Mouse (Mus musculus) thymus, adult 2 months (tissue): ENCODE data around the gene Stard3nl. TPM values are rescaled to one million over a fixed set of nuclear protein-coding genes. Genes with fewer than 3 reads are reported as not detected.

Source experiments
- DNase-seq: peaks from one replicate; pipeline ENCODE4 v3.0.0; 2021
- H3K27ac ChIP-seq: fragments of 200-500 bp; 2 replicates; pipeline ENCODE4 v1.5.1; 2012; ENCODE audit warnings: low read length, control low read depth; ENCODE audit not compliant: control insufficient read depth, insufficient read depth
- H3K27me3 ChIP-seq: fragments of 200-500 bp; 2 replicates; pipeline ENCODE4 v1.6.1; 2012; ENCODE audit warnings: mild to moderate bottlenecking, low read length, moderate library complexity, mixed read lengths; ENCODE audit not compliant: control insufficient read depth, insufficient read depth
- H3K36me3 ChIP-seq: fragments of 200-500 bp; 2 replicates; pipeline ENCODE4 v1.6.1; 2012; ENCODE audit warnings: mild to moderate bottlenecking, low read length, moderate library complexity; ENCODE audit not compliant: control insufficient read depth, insufficient read depth
- H3K4me1 ChIP-seq: fragments of 200-500 bp; replicated peaks from 2 replicates; pipeline ENCODE4 v1.6.1; 2012; ENCODE audit warnings: low read length; ENCODE audit not compliant: control insufficient read depth, insufficient read depth
- H3K4me3 ChIP-seq: fragments of 200-500 bp; 2 replicates; pipeline ENCODE4 v1.5.1; 2012; ENCODE audit warnings: mild to moderate bottlenecking, low read length, control low read depth, moderate library complexity; ENCODE audit not compliant: control insufficient read depth, insufficient read depth
- CTCF ChIP-seq: fragments of 200-500 bp; IDR thresholded peaks from 2 replicates; pipeline ENCODE4 v1.5.1; 2012; ENCODE audit warnings: mild to moderate bottlenecking, control low read depth, low read length, moderate library complexity, borderline replicate concordance; ENCODE audit not compliant: control insufficient read depth, poor library complexity, insufficient read depth; ENCODE audit errors: extremely low read depth
- POLR2A ChIP-seq: fragments of 200-500 bp; IDR thresholded peaks from 2 replicates; pipeline ENCODE4 v1.6.1; 2012; ENCODE audit warnings: mild to moderate bottlenecking, low read length, control low read depth, moderate library complexity; ENCODE audit not compliant: control insufficient read depth, poor library complexity, insufficient read depth; ENCODE audit errors: extremely low read depth
- WGBS: fragments of 180-500 bp; shearing (Covaris S2); methylation state at CpG from one replicate; pipeline ENCODE4 v1.1.7; 2018; 5-methylcytosine and 5-hydroxymethylcytosine counted together
- polyA plus RNA-seq: library from polyadenylated mRNA; depleted of rRNA; stranded (reverse); fragments of >200 nt; gene quantifications from 2 replicates; pipeline ENCODE4 v1.2.3, GENCODE M21; 2012

Stard3nl gene
- polyA plus RNA-seq, 1 experiment: 17.7 TPM

DNA sequence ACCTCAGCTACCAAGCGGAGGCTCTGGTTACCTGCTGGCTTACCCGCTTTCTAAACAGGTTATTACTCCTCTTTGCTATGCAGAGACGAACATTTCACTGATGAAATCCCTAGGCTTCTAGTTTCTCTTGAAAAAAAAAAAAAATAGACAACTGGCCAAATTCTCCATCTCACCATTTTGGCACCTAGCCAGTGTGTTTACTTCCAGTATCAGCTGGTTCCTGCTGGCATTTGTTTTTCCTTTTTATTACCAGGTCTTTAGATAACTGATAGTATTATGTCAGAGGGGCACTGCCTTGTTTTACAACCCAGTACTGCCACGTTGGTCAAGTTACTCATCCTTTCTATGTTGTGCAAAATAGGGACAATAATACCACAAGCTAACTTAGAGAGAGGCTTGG, 5.3 kb downstream of the Stard3nl start:
- Histone ChIP-seq H3K4me1 (peaks cover 3% of the 10 kb centered on the region; the same call in 1 of the 2 replicates), H3K27me3 (no peaks in the 10 kb centered on the region), H3K4me3 (no peak overlapping the region), H3K27ac (no peak overlapping the region), H3K36me3 (no peaks in the 10 kb centered on the region)
- no peak for TF ChIP-seq CTCF
- DNase-seq: no peak
- 93% methylated on average over 4 of the region's 4 CpGs for WGBS

DNA sequence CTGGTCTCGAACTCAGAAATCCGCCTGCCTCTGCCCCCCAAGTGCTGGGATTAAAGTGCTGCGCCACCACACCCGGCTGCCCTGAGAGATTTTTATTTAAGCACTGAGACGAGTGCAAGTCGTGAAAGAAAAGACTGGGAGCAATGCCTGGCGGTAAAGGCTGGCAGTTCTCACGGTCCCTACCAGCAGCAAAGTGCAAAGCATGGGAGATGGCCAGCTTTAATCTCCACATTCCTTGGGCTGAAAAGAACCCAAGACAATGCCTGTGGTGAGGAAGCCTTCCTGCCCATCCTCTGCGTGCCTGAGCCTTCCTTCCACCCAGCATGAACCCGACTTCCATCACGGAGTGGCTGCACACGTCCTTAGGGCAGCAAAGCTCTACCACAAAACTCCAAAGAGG, 5.7 kb downstream of the Stard3nl start:
- no peak overlapping the region for H3K27ac ChIP-seq
- WGBS: 92% methylated on average over 12 of the region's 12 CpGs
- TF ChIP-seq POLR2A (no peak), CTCF (no peak)
- DNase-seq: no peak
- peaks cover 3% of the 10 kb centered on the region; the same call in 1 of the 2 replicates for H3K4me1 ChIP-seq
- H3K27me3 ChIP-seq: no peaks in the 10 kb centered on the region
- no peaks in the 10 kb centered on the region for H3K36me3 ChIP-seq
- H3K4me3 ChIP-seq: no peak overlapping the region

DNA sequence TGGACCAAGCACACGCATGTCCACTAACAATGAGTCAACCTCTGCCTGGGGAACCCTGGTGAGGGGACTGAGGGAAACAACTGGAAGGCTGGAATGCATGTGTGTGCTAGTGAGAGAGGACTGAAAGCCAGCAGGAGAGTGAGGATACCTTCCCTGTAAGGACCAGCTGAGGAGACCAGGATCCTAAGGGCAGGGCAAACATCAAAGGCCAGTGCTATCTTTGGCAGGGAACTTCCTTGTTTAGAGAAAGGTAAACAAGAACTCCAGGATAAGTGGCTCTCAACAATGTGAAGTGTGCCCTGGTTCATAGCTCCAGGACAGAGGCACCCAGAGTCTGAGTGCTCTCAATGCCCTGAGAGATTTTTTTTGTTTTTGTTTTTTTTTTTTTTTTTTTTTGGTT, 6.2 kb downstream of the Stard3nl start:
- Histone ChIP-seq H3K4me1 (peaks cover 3% of the 10 kb centered on the region; the same call in 1 of the 2 replicates), H3K27ac (no peak overlapping the region), H3K36me3 (no peaks in the 10 kb centered on the region), H3K27me3 (no peaks in the 10 kb centered on the region), H3K4me3 (no peak overlapping the region)
- 97% methylated on average over 1 of the region's 1 CpGs for WGBS
- TF ChIP-seq POLR2A (no peak), CTCF (no peak)
- no peak for DNase-seq

DNA sequence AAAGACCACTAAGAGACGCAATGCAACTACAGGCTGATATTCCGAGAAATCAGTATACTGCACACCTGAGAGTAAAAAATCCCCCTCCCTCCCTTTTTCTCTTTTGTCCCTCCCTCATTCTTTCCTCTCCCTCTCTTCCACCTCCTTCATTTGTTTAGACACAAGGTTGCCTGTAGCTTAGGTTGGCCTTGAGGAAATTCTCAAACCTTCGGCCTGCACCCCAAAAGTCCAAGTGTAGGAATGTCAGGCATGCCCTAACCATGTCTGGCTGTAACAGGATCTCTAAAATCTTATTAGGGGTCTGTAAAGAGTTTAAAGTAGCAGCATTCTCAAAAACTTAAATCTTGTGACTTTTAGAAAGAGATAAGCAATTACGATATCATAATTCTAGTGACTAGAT, 10.4 kb downstream of the Stard3nl start:
- no peaks in the 10 kb centered on the region for H3K27me3 ChIP-seq
- no peaks in the 10 kb centered on the region for H3K36me3 ChIP-seq
- H3K4me1 ChIP-seq: no peaks in the 10 kb centered on the region
- over 99% methylated on average over 4 of the region's 4 CpGs for WGBS
- TF ChIP-seq POLR2A: no peak
- TF ChIP-seq CTCF: no peak
- no peak overlapping the region for H3K27ac ChIP-seq
- no peak for DNase-seq
- H3K4me3 ChIP-seq: no peak overlapping the region

DNA sequence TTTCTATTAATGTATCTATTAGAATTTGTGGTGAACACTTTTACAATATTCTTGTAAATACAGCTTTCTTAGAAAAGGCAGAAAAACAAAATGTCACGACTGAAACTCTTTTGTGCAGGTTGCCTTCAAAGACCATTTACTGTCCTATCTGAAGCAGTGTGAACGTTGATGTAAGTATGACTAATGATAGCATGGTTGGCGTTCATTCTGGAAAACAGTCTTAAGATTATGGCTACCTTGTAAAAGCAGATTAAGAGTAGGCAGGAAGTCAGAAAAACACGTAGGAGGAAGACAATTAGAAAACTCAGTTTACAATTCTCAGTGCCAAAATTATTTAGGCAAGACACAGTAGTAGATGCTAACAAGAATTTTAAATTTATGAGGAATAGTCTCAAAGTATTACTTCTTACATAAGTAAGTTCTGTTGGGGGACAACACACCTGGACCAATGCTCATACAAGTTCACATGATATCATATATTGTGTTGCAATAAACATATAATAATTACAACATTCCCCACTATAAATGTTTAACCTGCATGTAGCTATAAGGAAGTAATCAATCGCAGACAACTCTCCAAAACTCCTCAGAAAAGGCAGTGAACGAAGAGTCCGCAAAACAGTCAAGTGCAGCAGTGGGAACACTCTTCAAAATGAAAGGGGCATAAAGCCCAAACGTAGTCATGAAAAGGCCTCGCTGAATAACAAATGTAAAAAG, 14.3 kb downstream of the Stard3nl start:
- 92% methylated on average over 9 of the region's 9 CpGs for WGBS
- Histone ChIP-seq H3K4me3 (no peak overlapping the region), H3K27ac (no peak overlapping the region), H3K36me3 (no peaks in the 10 kb centered on the region), H3K27me3 (no peaks in the 10 kb centered on the region), H3K4me1 (no peaks in the 10 kb centered on the region)
- no peak for DNase-seq
- TF ChIP-seq CTCF (no peak), POLR2A (no peak)

DNA sequence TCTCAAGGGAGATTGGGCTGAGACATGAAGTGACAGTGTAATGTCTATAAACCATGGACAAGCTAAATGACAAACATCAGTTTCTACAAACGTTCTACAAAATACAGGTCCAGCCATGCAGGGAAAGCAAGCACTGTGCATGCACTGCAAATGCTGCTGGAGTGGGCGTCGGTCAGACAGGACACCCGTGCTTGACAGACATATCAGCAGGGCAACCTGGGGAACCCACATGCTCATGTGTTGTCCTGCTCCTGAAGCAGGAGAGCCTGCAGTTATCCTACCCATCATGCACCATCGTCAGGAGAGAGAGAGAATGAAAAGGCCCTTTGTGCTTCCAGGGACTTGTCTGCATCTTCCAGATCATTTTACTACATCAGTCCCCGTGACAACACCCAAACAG, 16.3 kb downstream of the Stard3nl start:
- H3K27me3 ChIP-seq: no peaks in the 10 kb centered on the region
- no peak for TF ChIP-seq CTCF
- no peak for TF ChIP-seq POLR2A
- 96% methylated on average over 6 of the region's 6 CpGs for WGBS
- no peak overlapping the region for H3K4me3 ChIP-seq
- no peaks in the 10 kb centered on the region for H3K36me3 ChIP-seq
- no peak overlapping the region for H3K27ac ChIP-seq
- no peak for DNase-seq
- H3K4me1 ChIP-seq: no peaks in the 10 kb centered on the region

DNA sequence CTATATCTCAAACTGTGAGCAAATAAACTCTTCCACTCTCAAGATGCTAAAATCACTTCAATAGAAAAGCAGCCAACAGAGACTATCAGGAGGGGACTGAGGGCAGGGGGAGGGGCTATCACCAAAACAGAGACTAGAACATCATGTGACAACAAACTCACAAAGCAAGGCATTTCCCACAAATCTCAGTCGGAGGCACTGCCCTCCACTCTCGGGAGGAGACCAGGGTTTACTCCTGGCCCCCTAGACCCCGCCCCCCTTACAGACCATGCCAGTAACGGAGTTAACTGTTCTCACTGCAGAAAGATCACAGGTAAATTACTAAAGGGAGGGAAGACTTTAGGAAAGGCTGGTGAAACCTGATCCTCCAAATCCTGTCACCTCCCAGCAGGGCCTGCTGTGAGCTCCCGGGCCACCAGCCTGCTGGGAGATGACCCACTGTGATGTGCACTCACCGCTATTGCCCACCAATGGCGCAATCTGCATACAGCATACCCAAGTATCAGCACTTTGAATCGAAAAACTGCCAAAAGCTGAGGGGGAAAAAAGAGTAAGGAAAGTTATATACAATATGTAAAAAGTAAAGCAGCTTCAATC, 23.4 kb downstream of the Stard3nl start:
- H3K4me3 ChIP-seq: no peak overlapping the region
- TF ChIP-seq CTCF: no peak
- TF ChIP-seq POLR2A: no peak
- no peaks in the 10 kb centered on the region for H3K27me3 ChIP-seq
- H3K4me1 ChIP-seq: no peaks in the 10 kb centered on the region
- 92% methylated on average over 8 of the region's 8 CpGs for WGBS
- no peaks in the 10 kb centered on the region for H3K36me3 ChIP-seq
- DNase-seq: no peak
- H3K27ac ChIP-seq: no peak overlapping the region

DNA sequence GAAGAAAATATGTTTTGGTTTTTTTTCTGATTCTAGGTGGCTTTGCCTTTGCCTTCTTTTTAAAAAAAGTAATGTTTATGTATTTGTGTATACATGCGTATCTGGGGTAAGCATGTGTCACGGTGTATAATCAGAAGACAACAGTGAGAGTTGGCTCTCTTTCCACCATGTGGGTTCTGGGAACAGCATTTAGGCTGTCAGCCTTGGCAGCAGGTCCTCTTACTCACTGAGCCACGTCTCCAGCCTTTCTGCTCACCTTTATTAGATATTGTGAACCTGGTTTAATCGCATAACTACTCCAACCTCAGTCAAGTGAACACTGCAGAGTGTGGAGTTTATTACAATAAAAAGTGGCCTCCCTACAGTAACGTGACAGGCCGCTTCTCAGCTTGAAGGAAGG, 26.8 kb downstream of the Stard3nl start:
- DNase-seq: no peak
- 98% methylated on average over 6 of the region's 6 CpGs for WGBS
- Histone ChIP-seq H3K4me1 (no peaks in the 10 kb centered on the region), H3K27me3 (no peaks in the 10 kb centered on the region), H3K36me3 (no peaks in the 10 kb centered on the region), H3K27ac (no peak overlapping the region), H3K4me3 (no peak overlapping the region)
- TF ChIP-seq CTCF: no peak
- TF ChIP-seq POLR2A: no peak
